Mouse (Mus musculus) heart, embryonic 14.5 days (tissue): ENCODE results near the gene Zfp408. TPM values are rescaled to one million over a fixed set of nuclear protein-coding genes. Genes with fewer than 3 reads are reported as not detected.
"Not testable (repeated sequence)": the region's sequence is repeated elsewhere in the genome, so short reads cannot be mapped to it uniquely, and the experiment has no call there.

ENCODE experiments used
- ATAC-seq: fragments of 200-750 bp; cut with Nextera tagmentation; 2 replicates; pipeline ENCODE4 v1.8.0; 2017; ENCODE audit warnings: low read depth, moderate TSS enrichment; ENCODE audit not compliant: insufficient number of reproducible peaks, insufficient read depth, low FRiP score
- H3K27ac ChIP-seq, 2 experiments: fragments of 200-500 bp in 1 of 2; fragments of 300-500 bp in 1 of 2; sonication (generic) in 1 of 2; replicated peaks in 1 of 2; 2 replicates each; pipeline ENCODE4 v1.5.1; 2012 to 2014; ENCODE audit warnings: low read depth in 2 of 2, low read length in 2 of 2, control low read depth in 1 of 2, mild to moderate bottlenecking in 1 of 2, mixed read lengths in 1 of 2; ENCODE audit not compliant: control insufficient read depth in 1 of 2, insufficient read depth in 1 of 2
- H3K27me3 ChIP-seq: fragments of 300-500 bp; sonication (generic); 2 replicates; pipeline ENCODE4 v1.6.1; 2014; ENCODE audit warnings: mild to moderate bottlenecking, low read length, control low read depth; ENCODE audit not compliant: control insufficient read depth, insufficient read depth
- H3K36me3 ChIP-seq: fragments of 300-500 bp; sonication (generic); 2 replicates; pipeline ENCODE4 v1.6.1; 2014; ENCODE audit warnings: mild to moderate bottlenecking, control low read depth, low read length, mixed read lengths; ENCODE audit not compliant: control insufficient read depth, insufficient read depth
- H3K4me1 ChIP-seq, 2 experiments: fragments of 200-500 bp in 1 of 2; fragments of 300-500 bp in 1 of 2; sonication (generic) in 1 of 2; 2 replicates each; pipeline ENCODE4 v1.6.1; 2012 to 2014; ENCODE audit warnings: low read length in 2 of 2, control low read depth in 1 of 2, mixed read lengths in 1 of 2; ENCODE audit not compliant: control insufficient read depth in 2 of 2, insufficient read depth in 2 of 2
- H3K4me2 ChIP-seq: fragments of 300-500 bp; sonication (generic); 2 replicates; pipeline ENCODE4 v1.6.1; 2014; ENCODE audit warnings: mild to moderate bottlenecking, low read length
- H3K4me3 ChIP-seq, 2 experiments: fragments of 200-500 bp in 1 of 2; fragments of 300-500 bp in 1 of 2; sonication (generic) in 1 of 2; 2 replicates each; pipeline ENCODE4 v1.5.1; 2012 to 2014; ENCODE audit warnings: low read length in 2 of 2, mild to moderate bottlenecking in 2 of 2, control low read depth in 1 of 2, low read depth in 1 of 2, moderate library complexity in 1 of 2; ENCODE audit not compliant: control insufficient read depth in 1 of 2, insufficient read depth in 1 of 2
- H3K9ac ChIP-seq: fragments of 300-500 bp; sonication (generic); 2 replicates; pipeline ENCODE4 v1.6.1; 2014; ENCODE audit warnings: mild to moderate bottlenecking, low read length
- H3K9me3 ChIP-seq: fragments of 300-500 bp; sonication (generic); 2 replicates; pipeline ENCODE4 v1.6.1; 2016; ENCODE audit warnings: low read length, control low read depth; ENCODE audit not compliant: control insufficient read depth
- WGBS: fragments of 180-500 bp; shearing (Covaris S2); extraction: QIAGEN DNeasy Blood & Tissue Kit; methylation state at CpG from one replicate; pipeline ENCODE4 v1.1.7; 2014; 5-methylcytosine and 5-hydroxymethylcytosine counted together
- polyA plus RNA-seq: library from polyadenylated mRNA; unstranded; fragments of >200 nt; fragmentation: Nextera tagmentation; extraction: Ambion mirVana; gene quantifications from 2 replicates; pipeline ENCODE4 v1.2.1, GENCODE M21; 2014

Zfp408 gene
- polyA plus RNA-seq, 1 experiment from 2014 or later = 4.8 TPM

- H3K9ac ChIP-seq, H3K27me3 ChIP-seq, ATAC-seq, H3K9me3 ChIP-seq, H3K4me2 ChIP-seq, H3K4me3 ChIP-seq, H3K27ac ChIP-seq, H3K4me1 ChIP-seq: not testable (repeated sequence)
- H3K36me3 ChIP-seq = peaks cover 67% of the 10 kb centered on the region
Measured at GRCm38 (mm10) chr2:91609370-91609769, 40.2 kb downstream of the Zfp408 start.

DNA sequence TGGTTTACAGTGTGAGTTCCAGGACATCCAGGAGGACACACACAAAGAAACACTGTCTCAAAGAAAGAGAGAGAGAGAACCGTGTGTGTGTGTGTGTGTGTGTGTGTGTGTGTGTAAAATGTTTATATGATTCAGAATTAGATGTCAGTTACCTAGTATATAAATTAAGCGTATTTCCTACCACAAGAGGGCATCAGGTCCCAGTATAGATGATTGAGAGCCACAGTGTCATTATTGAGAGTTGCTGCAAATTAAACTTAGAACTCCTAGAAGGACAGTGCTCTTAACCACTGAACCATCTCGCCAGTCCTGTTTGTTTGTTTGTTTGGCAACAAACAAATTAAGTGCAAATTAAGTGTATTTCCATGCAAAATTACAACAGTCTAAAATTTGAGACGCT is 47.2 kb downstream of the Zfp408 start:
- H3K36me3 ChIP-seq = peaks cover 89% of the 10 kb centered on the region
- no peak for ATAC-seq
- 88% methylated on average over 4 of the region's 4 CpGs for WGBS
- no peaks in the 10 kb centered on the region for H3K4me1 ChIP-seq
- H3K9me3 ChIP-seq = no peaks in the 10 kb centered on the region
- H3K27ac ChIP-seq = no peak overlapping the region
- no peak overlapping the region for H3K4me3 ChIP-seq
- H3K9ac ChIP-seq = no peak overlapping the region
- H3K27me3 ChIP-seq = no peaks in the 10 kb centered on the region
- no peak overlapping the region for H3K4me2 ChIP-seq

DNA sequence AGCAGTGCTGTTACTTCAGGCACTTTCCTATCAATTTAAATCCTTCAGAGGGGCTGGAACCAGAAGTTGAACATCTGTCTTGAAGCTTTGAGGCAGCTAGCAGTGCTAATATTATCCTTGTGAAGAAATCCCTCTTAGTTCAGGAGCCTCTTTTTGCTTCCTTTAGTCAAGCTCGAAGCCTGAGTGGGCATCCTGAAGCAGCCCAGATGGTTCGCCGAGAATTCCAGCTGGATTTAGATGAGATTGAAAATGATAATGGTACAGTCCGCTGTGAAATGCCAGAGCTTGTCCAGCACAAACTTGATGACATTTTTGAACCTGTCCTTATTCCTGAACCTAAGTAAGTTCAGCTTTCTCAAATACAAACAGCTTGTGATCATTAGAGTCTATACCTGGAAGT is 49.1 kb downstream of the Zfp408 start:
- whole genome bisulfite sequencing = 95% methylated on average over 4 of the region's 4 CpGs
- Histone ChIP-seq H3K4me3 (no peak overlapping the region), H3K4me1 (no peaks in the 10 kb centered on the region), H3K4me2 (no peak overlapping the region), H3K36me3 (peaks cover 91% of the 10 kb centered on the region), H3K27ac (no peak overlapping the region), H3K27me3 (no peaks in the 10 kb centered on the region), H3K9me3 (no peaks in the 10 kb centered on the region), H3K9ac (no peak overlapping the region)
- ATAC-seq = no peak

Other genes with a start within 250 kb of the Zfp408 start
- 42.1 and 46.3 TPM in 2 replicates for gene 1110051M20Rik, start 205.1 kb downstream of the Zfp408 start, polyA plus RNA-seq
- gene Lrp4, start 192.3 kb downstream of the Zfp408 start, polyA plus RNA-seq = 3.5 and 3.8 TPM in 2 replicates
- gene Ckap5, start 123.0 kb downstream of the Zfp408 start, polyA plus RNA-seq = 63.5 and 68.2 TPM in 2 replicates
- gene F2, start 13.4 kb downstream of the Zfp408 start, polyA plus RNA-seq = 0.13 and 0.23 TPM in 2 replicates
- gene Arhgap1, start 69 bp upstream of the Zfp408 start, polyA plus RNA-seq = 144 and 149 TPM in 2 replicates
- 28.7 and 29.0 TPM in 2 replicates for gene Atg13, start 60.8 kb upstream of the Zfp408 start, polyA plus RNA-seq
- gene Harbi1, start 61.1 kb upstream of the Zfp408 start, polyA plus RNA-seq = 9.9 and 12.7 TPM in 2 replicates
- 10.5 and 11.6 TPM in 2 replicates for gene Ambra1, start 80.3 kb upstream of the Zfp408 start, polyA plus RNA-seq